Mouse (Mus musculus) forebrain, embryonic 14.5 days (tissue): Measurements from ENCODE around the gene Golph3. TPM values are rescaled to one million over a fixed set of nuclear protein-coding genes. Genes with fewer than 3 reads are reported as not detected.

Source experiments
- ATAC-seq: fragments of 200-750 bp; cut with Nextera tagmentation; 2 replicates; pipeline ENCODE4 v1.8.0; 2017; ENCODE audit warnings: mild to moderate bottlenecking, moderate library complexity
- DNase-seq: peaks from one replicate; pipeline ENCODE4 v3.0.0-alpha.2; 2015; ENCODE audit warnings: low spot score
- H3K27ac ChIP-seq: fragments of 300-500 bp; sonication (generic); 2 replicates; pipeline ENCODE4 v1.5.1; 2014; ENCODE audit warnings: low read depth, mild to moderate bottlenecking, control low read depth, low read length, moderate library complexity
- H3K27me3 ChIP-seq: fragments of 300-500 bp; sonication (generic); replicated peaks from 2 replicates; pipeline ENCODE4 v1.6.1; 2014; ENCODE audit warnings: low read length, control low read depth, mixed read lengths; ENCODE audit not compliant: control insufficient read depth, insufficient read depth
- H3K36me3 ChIP-seq: fragments of 300-500 bp; sonication (generic); 2 replicates; pipeline ENCODE4 v1.6.1; 2014; ENCODE audit warnings: low read length, control low read depth; ENCODE audit not compliant: control insufficient read depth, insufficient read depth
- H3K4me1 ChIP-seq: fragments of 300-500 bp; sonication (generic); 2 replicates; pipeline ENCODE4 v1.6.1; 2014; ENCODE audit warnings: antibody characterized with exemption, low read length, control low read depth; ENCODE audit not compliant: control insufficient read depth, insufficient read depth
- H3K4me2 ChIP-seq: fragments of 300-500 bp; sonication (generic); 2 replicates; pipeline ENCODE4 v1.6.1; 2014; ENCODE audit warnings: mild to moderate bottlenecking, control low read depth, low read length
- H3K4me3 ChIP-seq: fragments of 300-500 bp; sonication (generic); 2 replicates; pipeline ENCODE4 v1.5.1; 2014; ENCODE audit warnings: low read depth, low read length, control low read depth
- H3K9ac ChIP-seq: fragments of 300-500 bp; sonication (generic); 2 replicates; pipeline ENCODE4 v1.6.1; 2014; ENCODE audit warnings: mild to moderate bottlenecking, low read length, control low read depth, moderate library complexity
- H3K9me3 ChIP-seq: fragments of 300-500 bp; sonication (generic); replicated peaks from 2 replicates; pipeline ENCODE4 v1.6.1; 2016; ENCODE audit warnings: low read length, control low read depth, mixed read lengths; ENCODE audit not compliant: control insufficient read depth
- WGBS: fragments of 180-500 bp; shearing (Covaris S2); extraction: QIAGEN DNeasy Blood & Tissue Kit; methylation state at CpG from one replicate; pipeline ENCODE4 v1.1.7; 2014; 5-methylcytosine and 5-hydroxymethylcytosine counted together
- polyA plus RNA-seq: library from polyadenylated mRNA; unstranded; fragments of >200 nt; fragmentation: Nextera tagmentation; extraction: Ambion mirVana; gene quantifications from 2 replicates; pipeline ENCODE4 v1.2.1, GENCODE M21; 2014

The Golph3 gene
- 83.0 and 88.5 TPM in 2 replicates for polyA plus RNA-seq

- peak within 1 kb of the TSS; percentile 92 for H3K27ac ChIP-seq
- DNase-seq (peak; percentile 97), ATAC-seq (peak; percentile 98)
- H3K9me3 ChIP-seq = no peaks in the 10 kb centered on the region
- peak within 1 kb of the TSS; percentile 98 for H3K4me3 ChIP-seq
- no peaks in the 10 kb centered on the region for H3K36me3 ChIP-seq
- H3K4me2 ChIP-seq = peak within 1 kb of the TSS; percentile 86
- H3K9ac ChIP-seq = peak within 1 kb of the TSS; percentile 97
- peaks cover 17% of the 10 kb centered on the region for H3K4me1 ChIP-seq
- no peaks in the 10 kb centered on the region for H3K27me3 ChIP-seq
- WGBS = 0% methylated on average over 56 of the region's 74 CpGs
Observed at GRCm38 (mm10) chr15:12321091-12321787, at the start of gene Golph3. TSS of gene Golph3 (plus strand) at chr15:12321450.

- no peak overlapping the region for H3K9ac ChIP-seq
- H3K4me2 ChIP-seq = no peak overlapping the region
- 85% methylated on average over 12 of the region's 12 CpGs for WGBS
- no peak overlapping the region for H3K4me3 ChIP-seq
- H3K27me3 ChIP-seq = no peaks in the 10 kb centered on the region
- no peaks in the 10 kb centered on the region for H3K4me1 ChIP-seq
- DNase-seq (no peak), ATAC-seq (peak; percentile 28)
- no peaks in the 10 kb centered on the region for H3K9me3 ChIP-seq
- peaks cover 22% of the 10 kb centered on the region for H3K36me3 ChIP-seq
- H3K27ac ChIP-seq = no peak overlapping the region
Observed at GRCm38 (mm10) chr15:12273325-12274052, 47.8 kb upstream of the Golph3 start.

GRCm38 (mm10) chr15:12274053-12274769 lies 47.0 kb upstream of the Golph3 start:
- H3K9ac ChIP-seq = no peak overlapping the region
- peak; percentile 51 for ATAC-seq
- H3K4me2 ChIP-seq = no peak overlapping the region
- no peak overlapping the region for H3K27ac ChIP-seq
- DNase-seq = peak; percentile 21
- H3K4me1 ChIP-seq = no peaks in the 10 kb centered on the region
- H3K4me3 ChIP-seq = no peak overlapping the region
- no peaks in the 10 kb centered on the region for H3K27me3 ChIP-seq
- WGBS = 67% methylated on average over 4 of the region's 4 CpGs
- no peaks in the 10 kb centered on the region for H3K9me3 ChIP-seq
- peaks cover 19% of the 10 kb centered on the region for H3K36me3 ChIP-seq

GRCm38 (mm10) chr15:12275091-12275623 lies 46.1 kb upstream of the Golph3 start:
- Histone ChIP-seq H3K9me3 (no peaks in the 10 kb centered on the region), H3K36me3 (peaks cover 9% of the 10 kb centered on the region), H3K4me2 (no peak overlapping the region), H3K4me1 (no peaks in the 10 kb centered on the region), H3K9ac (no peak overlapping the region), H3K27ac (no peak overlapping the region), H3K4me3 (no peak overlapping the region), H3K27me3 (no peaks in the 10 kb centered on the region)
- ATAC-seq (no peak), DNase-seq (no peak)
- WGBS = 79% methylated on average over 4 of the region's 4 CpGs

GRCm38 (mm10) chr15:12279816-12280215 lies 41.4 kb upstream of the Golph3 start:
- no peak overlapping the region for H3K9ac ChIP-seq
- 94% methylated on average over 1 of the region's 1 CpGs for WGBS
- no peak for DNase-seq
- H3K4me2 ChIP-seq = no peak overlapping the region
- no peak overlapping the region for H3K27ac ChIP-seq
- no peaks in the 10 kb centered on the region for H3K36me3 ChIP-seq
- no peaks in the 10 kb centered on the region for H3K27me3 ChIP-seq
- ATAC-seq = no peak
- H3K9me3 ChIP-seq = no peaks in the 10 kb centered on the region
- no peaks in the 10 kb centered on the region for H3K4me1 ChIP-seq
- no peak overlapping the region for H3K4me3 ChIP-seq

GRCm38 (mm10) chr15:12284794-12285534 lies 36.3 kb upstream of the Golph3 start:
- Histone ChIP-seq H3K9ac (no peak overlapping the region), H3K4me1 (no peaks in the 10 kb centered on the region), H3K27me3 (no peaks in the 10 kb centered on the region), H3K4me3 (no peak overlapping the region), H3K9me3 (no peaks in the 10 kb centered on the region), H3K27ac (no peak overlapping the region), H3K36me3 (no peaks in the 10 kb centered on the region), H3K4me2 (no peak overlapping the region)
- DNase-seq = no peak
- 86% methylated on average over 6 of the region's 6 CpGs for WGBS
- ATAC-seq = no peak

- ATAC-seq (no peak), DNase-seq (no peak)
- Histone ChIP-seq H3K27ac (no peak overlapping the region), H3K4me3 (no peak overlapping the region), H3K9me3 (no peaks in the 10 kb centered on the region), H3K9ac (no peak overlapping the region), H3K27me3 (no peaks in the 10 kb centered on the region), H3K36me3 (no peaks in the 10 kb centered on the region), H3K4me2 (no peak overlapping the region), H3K4me1 (no peaks in the 10 kb centered on the region)
- WGBS = 85% methylated on average over 5 of the region's 5 CpGs
Observed at GRCm38 (mm10) chr15:12285535-12285809, 35.8 kb upstream of the Golph3 start.

GRCm38 (mm10) chr15:12290330-12290729 lies 30.9 kb upstream of the Golph3 start:
- no peak overlapping the region for H3K4me3 ChIP-seq
- ATAC-seq (no peak), DNase-seq (no peak)
- H3K27me3 ChIP-seq = no peaks in the 10 kb centered on the region
- H3K36me3 ChIP-seq = no peaks in the 10 kb centered on the region
- H3K4me1 ChIP-seq = no peaks in the 10 kb centered on the region
- WGBS = 84% methylated on average over 7 of the region's 7 CpGs
- no peak overlapping the region for H3K27ac ChIP-seq
- no peak overlapping the region for H3K9ac ChIP-seq
- no peak overlapping the region for H3K4me2 ChIP-seq
- no peaks in the 10 kb centered on the region for H3K9me3 ChIP-seq
